Mouse (Mus musculus) midbrain, embryonic 15.5 days (tissue): ENCODE measurements at regions not wholly inside any gene's neighbourhood (a gene's known extent, or its start where the extent isn't known, plus 50 kb on each side); places are given as distances from the start of the nearest gene placed in this dataset.

Experiments
- ATAC-seq: fragments of 200-750 bp; cut with Nextera tagmentation; replicated peaks from 2 replicates; pipeline ENCODE4 v1.8.0; 2017; ENCODE audit warnings: moderate TSS enrichment
- H3K27ac ChIP-seq: fragments of 300-500 bp; sonication (generic); 2 replicates; pipeline ENCODE4 v1.5.1; 2015; ENCODE audit warnings: mild to moderate bottlenecking, inconsistent platforms
- H3K27me3 ChIP-seq: fragments of 300-500 bp; sonication (generic); replicated peaks from 2 replicates; pipeline ENCODE4 v1.6.1; 2015; ENCODE audit warnings: inconsistent platforms
- H3K36me3 ChIP-seq: fragments of 300-500 bp; sonication (generic); replicated peaks from 2 replicates; pipeline ENCODE4 v1.6.1; 2015; ENCODE audit warnings: inconsistent platforms
- H3K4me1 ChIP-seq: fragments of 300-500 bp; sonication (generic); 2 replicates; pipeline ENCODE4 v1.6.1; 2015; ENCODE audit warnings: inconsistent platforms
- H3K4me2 ChIP-seq: fragments of 300-500 bp; sonication (generic); 2 replicates; pipeline ENCODE4 v1.6.1; 2015; ENCODE audit warnings: inconsistent platforms, mild to moderate bottlenecking, moderate library complexity
- H3K4me3 ChIP-seq: fragments of 300-500 bp; sonication (generic); 2 replicates; pipeline ENCODE4 v1.5.1; 2015; ENCODE audit warnings: mild to moderate bottlenecking, inconsistent platforms
- H3K9ac ChIP-seq: fragments of 300-500 bp; sonication (generic); 2 replicates; pipeline ENCODE4 v1.6.1; 2015; ENCODE audit warnings: mild to moderate bottlenecking, inconsistent platforms
- H3K9me3 ChIP-seq: fragments of 300-500 bp; sonication (generic); 2 replicates; pipeline ENCODE4 v1.6.1; 2016; ENCODE audit warnings: inconsistent platforms
- WGBS: fragments of 180-500 bp; shearing (Covaris S2); methylation state at CpG from one replicate; pipeline ENCODE4 v1.1.7; 2015; ENCODE audit warnings: mixed read lengths; 5-methylcytosine and 5-hydroxymethylcytosine counted together

DNA sequence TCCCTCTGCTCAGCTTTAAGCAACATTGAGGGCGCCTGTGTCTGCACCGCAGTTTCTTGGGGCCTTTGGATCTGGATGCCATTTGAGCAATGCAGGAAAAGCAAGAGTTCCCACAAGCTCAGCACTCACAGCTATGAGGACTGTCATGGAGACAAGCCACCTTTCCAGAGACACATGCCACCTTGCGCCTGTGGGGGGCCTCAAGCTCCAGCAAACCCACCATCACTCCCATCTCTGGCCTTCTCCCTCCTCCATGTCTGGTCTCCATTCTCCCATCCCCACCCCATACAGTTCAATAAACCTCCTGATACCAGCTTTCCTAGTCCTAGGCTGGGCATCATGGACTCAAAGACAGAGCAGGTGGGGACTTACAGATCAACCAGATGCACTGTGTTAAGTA is 97.8 kb downstream of the Wdr11 start:
- WGBS = 97% methylated on average over 3 of the region's 3 CpGs
- ATAC-seq = no peak

DNA sequence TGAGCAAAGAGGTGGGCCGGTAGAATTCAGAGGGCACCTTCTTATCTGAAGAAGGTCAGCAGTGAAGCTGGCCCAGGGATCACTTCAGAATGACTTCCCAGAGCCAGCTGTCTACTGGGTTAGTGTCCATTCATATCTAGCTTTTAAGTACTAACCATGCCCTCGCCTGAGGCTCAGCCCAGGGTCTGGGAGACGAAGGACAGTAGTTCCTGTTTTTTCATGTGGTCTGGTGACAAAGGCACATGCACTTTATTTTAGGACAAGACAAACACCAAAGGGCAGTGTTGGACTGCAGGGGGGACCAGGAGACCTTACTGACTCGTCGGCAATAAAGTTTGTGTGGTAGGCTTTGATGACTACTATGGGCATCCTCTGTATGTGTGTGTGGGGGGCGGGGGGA is 99.2 kb downstream of the Wdr11 start:
- H3K4me2 ChIP-seq = no peak overlapping the region
- no peaks in the 10 kb centered on the region for H3K27me3 ChIP-seq
- no peak for ATAC-seq
- no peaks in the 10 kb centered on the region for H3K9me3 ChIP-seq
- WGBS = 89% methylated on average over 6 of the region's 6 CpGs
- H3K9ac ChIP-seq = no peak overlapping the region
- H3K4me3 ChIP-seq = no peak overlapping the region
- no peak overlapping the region for H3K27ac ChIP-seq
- no peaks in the 10 kb centered on the region for H3K36me3 ChIP-seq
- no peaks in the 10 kb centered on the region for H3K4me1 ChIP-seq

More for the DNA sequence above, 97.8 kb downstream of the Wdr11 start:
- Histone ChIP-seq H3K4me3 (no peak overlapping the region), H3K27ac (no peak overlapping the region), H3K9me3 (no peaks in the 10 kb centered on the region), H3K9ac (no peak overlapping the region), H3K4me1 (no peaks in the 10 kb centered on the region), H3K4me2 (no peak overlapping the region), H3K36me3 (no peaks in the 10 kb centered on the region), H3K27me3 (no peaks in the 10 kb centered on the region)

DNA sequence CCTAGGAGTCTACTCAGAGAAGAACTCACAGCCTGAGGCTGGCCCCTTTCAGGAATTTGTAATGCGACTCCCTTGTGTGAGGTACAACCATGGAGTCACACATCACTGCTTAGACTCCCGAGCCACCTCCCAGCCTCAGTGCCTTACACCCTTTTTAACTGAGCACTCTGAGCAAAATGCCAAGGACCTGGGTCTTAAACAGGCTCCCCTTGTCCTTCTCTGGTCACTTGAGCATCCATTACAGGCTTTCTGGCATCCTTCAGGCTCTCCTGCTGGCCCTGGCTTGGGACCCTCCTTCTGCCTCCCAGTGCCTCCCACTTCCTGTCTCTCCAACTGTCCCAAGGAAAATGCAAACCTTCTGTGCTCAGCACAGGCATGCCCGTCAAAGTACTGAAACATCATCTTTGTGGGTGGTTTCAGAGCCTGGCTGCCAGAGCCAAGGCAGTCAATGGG is 100.0 kb downstream of the Wdr11 start:
- Histone ChIP-seq H3K4me1 (no peaks in the 10 kb centered on the region), H3K4me2 (no peak overlapping the region), H3K9me3 (no peaks in the 10 kb centered on the region), H3K36me3 (no peaks in the 10 kb centered on the region), H3K9ac (no peak overlapping the region), H3K4me3 (no peak overlapping the region), H3K27ac (no peak overlapping the region), H3K27me3 (no peaks in the 10 kb centered on the region)
- WGBS = 33% methylated on average over 3 of the region's 3 CpGs
- ATAC-seq = no peak

DNA sequence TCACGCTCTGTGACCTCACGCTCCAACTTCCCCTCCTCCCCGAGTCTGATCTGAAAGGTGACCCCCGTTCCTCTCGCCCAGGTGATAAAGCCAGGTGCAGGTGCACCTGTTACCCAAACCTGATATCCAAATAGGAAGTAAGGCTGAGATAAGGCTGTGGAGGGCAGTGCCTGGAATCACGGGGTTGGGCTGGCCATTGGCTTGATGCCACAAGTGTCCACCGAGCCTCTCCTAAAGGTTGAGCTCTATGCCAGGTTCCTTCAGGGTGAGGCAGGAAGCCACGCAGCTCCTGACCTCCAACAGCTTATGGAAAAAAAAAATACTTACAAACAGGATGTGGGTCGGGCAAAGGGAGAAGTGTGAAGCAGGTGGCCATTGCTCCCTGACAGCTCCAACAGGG is 102.0 kb downstream of the Wdr11 start:
- Histone ChIP-seq H3K27ac (no peak overlapping the region), H3K9ac (no peak overlapping the region), H3K27me3 (no peaks in the 10 kb centered on the region), H3K4me3 (no peak overlapping the region), H3K9me3 (no peaks in the 10 kb centered on the region), H3K36me3 (no peaks in the 10 kb centered on the region), H3K4me1 (no peaks in the 10 kb centered on the region), H3K4me2 (no peak overlapping the region)
- no peak for ATAC-seq
- WGBS = 89% methylated on average over 9 of the region's 9 CpGs

DNA sequence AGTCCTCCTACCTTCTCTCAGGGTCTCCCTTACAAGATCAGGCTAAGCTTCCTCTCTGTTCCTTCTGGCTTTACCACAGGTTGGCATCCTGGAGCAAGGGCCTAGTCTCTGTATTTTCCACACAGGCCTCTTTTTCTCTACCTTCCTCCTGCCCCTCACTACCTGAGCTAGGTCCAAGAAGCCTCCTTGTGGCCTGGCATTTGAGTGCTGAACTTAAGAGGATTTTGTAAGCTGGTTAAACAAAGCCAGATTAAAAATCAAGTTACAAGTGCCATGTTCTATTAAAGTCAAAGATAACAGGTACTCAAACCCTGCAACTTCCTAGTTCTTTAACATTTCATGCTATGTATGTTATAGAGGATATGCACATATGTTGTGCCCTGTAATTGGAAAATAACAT is 102.5 kb downstream of the Wdr11 start:
- Histone ChIP-seq H3K27me3 (no peaks in the 10 kb centered on the region), H3K9ac (no peak overlapping the region), H3K4me2 (no peak overlapping the region), H3K4me3 (no peak overlapping the region), H3K4me1 (no peaks in the 10 kb centered on the region), H3K27ac (no peak overlapping the region), H3K36me3 (no peaks in the 10 kb centered on the region), H3K9me3 (no peaks in the 10 kb centered on the region)
- no peak for ATAC-seq

DNA sequence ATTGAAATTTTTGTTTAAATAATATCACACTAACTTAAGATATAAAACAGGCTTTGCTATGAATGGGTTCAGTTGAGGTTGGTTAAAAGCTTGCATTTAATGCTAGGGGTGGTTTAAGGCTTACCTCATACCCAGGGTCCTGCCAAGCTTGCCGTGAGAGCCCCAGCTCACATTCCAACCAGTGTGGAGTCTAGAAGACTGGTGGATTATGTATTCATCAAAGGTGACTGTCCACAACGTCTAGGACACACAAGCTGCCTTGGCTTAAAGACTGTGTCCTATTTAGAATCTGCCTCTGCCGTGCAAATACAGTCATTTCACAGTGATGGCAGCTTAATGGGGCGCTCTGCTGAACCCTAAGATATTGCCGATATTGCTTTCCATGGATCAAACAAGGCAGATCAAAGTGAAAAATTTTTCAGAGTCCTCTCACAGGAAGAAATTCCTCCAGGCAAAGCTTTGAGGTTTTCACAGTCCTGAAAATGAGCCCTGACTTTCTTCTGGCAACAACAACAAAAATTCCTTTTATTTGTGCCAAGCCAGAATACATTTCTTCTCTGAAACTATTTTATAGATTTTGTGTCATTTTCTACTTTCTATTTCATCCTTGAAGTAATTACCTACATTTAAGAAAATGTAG is 108.4 kb downstream of the Wdr11 start:
- Histone ChIP-seq H3K4me2 (no peak overlapping the region), H3K9me3 (no peaks in the 10 kb centered on the region), H3K4me1 (peaks cover 7% of the 10 kb centered on the region; the same call in 1 of the 2 replicates), H3K27ac (0 out of 2 replicates have a peak overlapping the region, but pooled peaks have one; percentile 11), H3K4me3 (no peak overlapping the region), H3K36me3 (no peaks in the 10 kb centered on the region), H3K9ac (no peak overlapping the region), H3K27me3 (no peaks in the 10 kb centered on the region)
- ATAC-seq = no peak
- WGBS = 55% methylated on average over 5 of the region's 5 CpGs

DNA sequence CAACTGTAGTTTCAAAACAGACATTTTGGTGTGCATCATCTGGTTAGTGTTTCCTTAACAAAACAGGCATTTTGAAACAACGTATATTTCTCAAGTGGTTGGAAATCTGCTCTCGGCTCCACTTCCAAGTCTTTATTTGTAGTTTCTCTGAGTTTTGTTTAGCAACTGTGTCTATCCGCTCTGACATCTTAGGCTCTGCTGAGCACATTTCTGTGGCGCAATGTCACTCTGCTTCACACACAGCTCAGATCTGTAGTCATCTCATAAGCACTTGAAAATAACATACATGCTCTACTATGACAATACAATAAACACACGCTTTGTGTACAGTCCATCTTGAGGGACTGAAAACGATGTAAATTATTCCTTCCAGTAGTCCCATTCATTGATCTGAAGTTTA is 135.9 kb downstream of the Wdr11 start:
- no peak overlapping the region for H3K9ac ChIP-seq
- WGBS = 89% methylated on average over 6 of the region's 6 CpGs
- no peaks in the 10 kb centered on the region for H3K36me3 ChIP-seq
- no peak for ATAC-seq
- H3K4me3 ChIP-seq = no peak overlapping the region
- H3K4me2 ChIP-seq = no peak overlapping the region
- H3K27me3 ChIP-seq = no peaks in the 10 kb centered on the region
- H3K27ac ChIP-seq = no peak overlapping the region
- H3K9me3 ChIP-seq = no peaks in the 10 kb centered on the region
- no peaks in the 10 kb centered on the region for H3K4me1 ChIP-seq

DNA sequence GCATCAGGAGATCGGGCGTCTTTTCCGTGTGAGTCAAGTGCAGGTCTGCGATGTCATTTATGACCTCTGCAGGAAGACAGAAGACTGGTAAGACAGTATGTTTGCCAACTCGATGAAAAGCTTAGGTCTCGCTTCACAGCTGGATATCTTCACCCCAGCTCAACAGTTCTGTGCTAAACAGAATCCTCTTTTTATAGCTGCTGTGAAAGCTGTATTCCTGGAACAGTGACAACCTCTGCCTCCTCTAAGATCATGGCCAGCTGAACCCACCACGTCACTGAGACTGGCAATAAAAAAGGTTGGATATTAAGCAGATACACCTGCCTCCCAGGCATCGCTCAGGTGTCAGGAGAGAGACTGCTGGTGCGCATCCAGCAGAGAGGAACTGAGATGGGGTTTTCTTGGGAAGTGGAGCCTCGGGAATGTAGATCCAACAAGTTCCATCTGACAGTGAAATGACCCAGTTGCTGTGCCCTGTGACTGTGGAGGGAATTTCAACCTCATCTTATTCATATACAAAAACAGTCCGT is 138.1 kb downstream of the Wdr11 start:
- no peak overlapping the region for H3K9ac ChIP-seq
- H3K27me3 ChIP-seq = no peaks in the 10 kb centered on the region
- no peak overlapping the region for H3K4me2 ChIP-seq
- no peaks in the 10 kb centered on the region for H3K4me1 ChIP-seq
- 84% methylated on average over 11 of the region's 11 CpGs for WGBS
- no peaks in the 10 kb centered on the region for H3K9me3 ChIP-seq
- H3K27ac ChIP-seq = no peak overlapping the region
- ATAC-seq = no peak
- no peak overlapping the region for H3K4me3 ChIP-seq
- H3K36me3 ChIP-seq = no peaks in the 10 kb centered on the region

DNA sequence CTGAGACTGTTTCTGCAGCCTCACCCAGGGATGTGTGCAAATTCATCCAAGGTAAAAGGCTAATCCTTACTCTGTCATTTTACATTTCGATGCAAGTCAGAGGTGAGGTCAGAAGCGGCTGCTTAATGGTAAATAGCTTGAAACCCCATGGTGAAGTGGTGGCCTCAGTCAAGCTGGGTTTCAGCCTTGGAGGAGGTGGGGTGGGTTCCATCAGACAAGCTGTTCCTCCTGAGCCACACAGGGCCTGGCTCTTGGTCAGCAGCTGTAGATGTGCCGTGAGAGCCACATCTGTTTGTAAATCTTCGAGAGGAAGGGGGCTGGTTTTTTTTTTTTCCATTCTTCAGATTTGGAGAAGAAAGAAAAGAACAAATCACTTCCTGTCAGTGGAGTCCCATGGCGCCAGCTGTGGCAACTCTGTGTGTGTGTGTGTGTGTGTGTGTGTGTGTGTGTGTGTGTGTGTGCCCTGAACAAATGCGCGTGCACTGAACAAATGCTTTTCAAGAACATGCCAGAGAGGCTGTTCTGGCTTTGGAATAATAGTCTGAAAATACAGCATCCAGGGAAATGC is 139.2 kb downstream of the Wdr11 start:
- Histone ChIP-seq H3K27me3 (no peaks in the 10 kb centered on the region), H3K27ac (no peak overlapping the region), H3K36me3 (no peaks in the 10 kb centered on the region), H3K9me3 (no peaks in the 10 kb centered on the region), H3K4me1 (no peaks in the 10 kb centered on the region), H3K4me3 (no peak overlapping the region), H3K4me2 (no peak overlapping the region), H3K9ac (no peak overlapping the region)
- ATAC-seq = no peak
- 48% methylated on average over 7 of the region's 7 CpGs for WGBS

DNA sequence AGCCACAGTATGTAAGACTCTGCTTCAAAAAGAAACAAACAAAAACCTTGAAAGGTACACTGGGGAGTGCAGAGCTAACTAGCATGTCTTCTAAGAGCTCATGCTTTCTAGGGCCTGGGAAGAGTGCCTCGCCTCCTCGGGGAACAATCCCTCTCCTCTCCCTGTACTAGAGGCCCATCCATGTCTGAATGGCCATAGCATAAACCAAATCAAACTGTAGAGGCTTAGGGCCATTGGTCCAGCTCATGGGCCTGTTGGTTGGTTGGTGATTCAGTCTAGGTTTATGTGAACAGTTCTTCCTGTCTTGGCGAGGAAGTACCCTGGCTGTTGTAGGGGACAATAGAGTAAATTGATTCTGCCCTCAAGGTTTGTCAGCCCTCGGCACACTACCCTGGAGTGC is 151.0 kb downstream of the Wdr11 start:
- no peak overlapping the region for H3K27ac ChIP-seq
- H3K4me3 ChIP-seq = no peak overlapping the region
- H3K4me1 ChIP-seq = peaks cover 9% of the 10 kb centered on the region
- H3K27me3 ChIP-seq = no peaks in the 10 kb centered on the region
- no peaks in the 10 kb centered on the region for H3K9me3 ChIP-seq
- H3K36me3 ChIP-seq = no peaks in the 10 kb centered on the region
- H3K9ac ChIP-seq = no peak overlapping the region
- H3K4me2 ChIP-seq = no peak overlapping the region
- no peak for ATAC-seq
- 85% methylated on average over 4 of the region's 4 CpGs for WGBS

DNA sequence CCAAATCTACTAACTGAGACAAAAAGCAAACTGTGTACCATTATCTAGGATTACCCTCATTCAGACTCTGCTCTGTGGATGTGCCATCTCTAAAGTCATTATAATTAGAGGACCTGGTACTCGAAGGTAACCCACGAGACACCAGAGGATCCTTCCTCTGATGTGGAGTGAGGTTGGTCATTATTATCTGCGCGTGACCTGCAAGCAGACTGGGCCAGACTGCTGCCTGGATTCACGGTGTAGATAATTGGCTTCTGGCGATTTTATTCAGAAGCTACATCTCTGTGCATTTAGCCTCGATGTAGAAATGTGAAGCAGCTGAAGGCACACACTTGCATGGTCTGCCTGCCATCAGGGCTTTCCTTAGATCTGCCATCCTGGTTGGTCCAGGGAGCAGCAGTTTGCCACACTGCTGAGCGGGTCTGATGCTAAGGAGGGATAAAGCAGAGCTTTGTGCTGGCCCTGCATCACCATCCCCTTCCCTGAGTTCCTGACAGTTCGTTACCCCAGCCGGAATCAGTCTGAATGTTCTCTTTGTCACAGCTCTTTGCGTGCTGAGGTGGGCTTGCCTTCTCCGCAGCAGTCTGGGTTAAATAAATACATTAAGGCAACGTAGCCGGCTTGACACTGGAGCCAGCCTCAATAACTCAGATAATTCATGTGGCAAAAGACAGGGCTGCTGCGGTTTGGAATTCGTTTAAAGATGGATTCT is 152.4 kb downstream of the Wdr11 start:
- peak overlapping the region; percentile 71 for H3K27ac ChIP-seq
- H3K9ac ChIP-seq = peak overlapping the region; percentile 14; the same call in 1 of the 2 replicates
- H3K36me3 ChIP-seq = no peaks in the 10 kb centered on the region
- 0 out of 2 replicates have a peak overlapping the region, but pooled peaks have one; percentile 4 for H3K4me2 ChIP-seq
- H3K4me3 ChIP-seq = no peak overlapping the region
- no peaks in the 10 kb centered on the region for H3K9me3 ChIP-seq
- 16% methylated on average over 16 of the region's 16 CpGs for WGBS
- peaks cover 9% of the 10 kb centered on the region for H3K4me1 ChIP-seq
- H3K27me3 ChIP-seq = no peaks in the 10 kb centered on the region
- ATAC-seq = peak; percentile 65

DNA sequence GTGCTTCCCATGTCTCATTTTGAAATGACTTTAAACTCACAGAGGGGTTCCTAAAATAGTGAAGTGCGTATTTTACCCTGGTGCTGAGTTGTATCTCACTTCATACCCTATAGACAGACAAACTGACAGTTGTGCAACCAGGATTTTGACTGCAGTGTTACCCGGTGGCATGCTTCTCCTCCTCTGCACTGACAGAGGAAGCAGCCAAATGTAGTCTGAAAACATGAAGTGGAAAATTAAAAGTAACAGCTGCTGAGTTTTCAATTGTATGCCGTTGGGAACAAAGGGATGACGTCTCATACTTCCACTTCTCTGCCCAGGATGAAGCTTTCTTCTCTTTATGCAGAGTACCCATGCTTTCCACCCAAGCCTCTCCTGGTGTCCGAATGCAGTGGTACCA is 155.0 kb downstream of the Wdr11 start:
- H3K4me3 ChIP-seq = no peak overlapping the region
- 70% methylated on average over 5 of the region's 5 CpGs for WGBS
- no peak overlapping the region for H3K4me2 ChIP-seq
- peaks cover 9% of the 10 kb centered on the region for H3K4me1 ChIP-seq
- no peaks in the 10 kb centered on the region for H3K27me3 ChIP-seq
- H3K9me3 ChIP-seq = no peaks in the 10 kb centered on the region
- H3K36me3 ChIP-seq = no peaks in the 10 kb centered on the region
- H3K9ac ChIP-seq = no peak overlapping the region
- no peak overlapping the region for H3K27ac ChIP-seq
- no peak for ATAC-seq
